In the genomic region with DNA sequence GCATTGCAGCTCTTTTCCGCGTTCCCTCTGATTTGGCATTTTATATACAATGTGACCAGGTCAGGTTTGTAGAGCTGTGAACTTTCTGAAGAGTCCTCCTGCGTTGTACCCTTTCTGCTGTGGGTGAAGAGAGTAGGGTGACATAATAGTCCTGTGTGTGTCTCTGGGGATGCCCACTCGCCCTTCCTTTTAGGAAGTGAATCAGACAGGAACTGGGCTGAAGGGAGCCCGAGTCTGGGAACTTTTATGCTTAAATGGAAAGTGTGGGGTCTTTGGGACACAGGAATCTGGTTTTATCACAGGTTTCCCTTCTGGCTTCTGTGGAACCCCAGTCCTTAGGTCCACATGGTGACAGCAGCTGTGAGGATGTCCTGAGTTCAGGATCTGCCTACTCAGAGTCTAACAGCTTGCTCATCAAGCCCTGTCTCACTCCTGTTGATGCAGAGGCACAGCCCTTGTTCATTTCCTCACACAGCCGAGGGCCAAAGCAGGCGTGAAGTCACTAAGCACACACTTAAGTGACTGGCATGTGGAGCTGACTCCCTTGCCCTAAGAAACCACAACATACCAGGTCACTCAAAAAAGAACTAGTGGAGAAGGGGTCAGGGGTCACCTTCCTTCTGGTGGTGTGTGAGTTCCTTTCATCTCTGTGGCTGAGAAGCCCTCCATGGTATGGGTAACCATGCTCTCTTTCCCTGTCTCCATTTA, we compare ENCODE assay signal across 18 mouse cellular contexts. TPM values are rescaled to one million over a fixed set of nuclear protein-coding genes. Genes with fewer than 3 reads are reported as not detected.
DNase-seq lines count a peak whose midpoint lies in the region; ATAC-seq and TF ChIP-seq lines count a peak whose summit lies in the region.
"Had no signal": no experiment of that assay in that cellular context is flagged by ENCODE, and none has a peak within 500 bp of the region (broad histone marks: within the 10 kb centered on the region; RNA-seq: fewer than 3 reads in every experiment).

No protein-coding gene starts in this region.

- WGBS in heart, embryonic 10.5 days, result 66% methylated on average over 7 of the region's 7 CpGs
- WGBS in heart, embryonic 11.5 days (ENCODE audit: insufficient replicate concordance), result 67% methylated on average over 7 of the region's 7 CpGs
- WGBS in lung, postnatal 0 days, result 53% methylated on average over 7 of the region's 7 CpGs

- ATAC-seq in heart, embryonic 11.5 days (replicated peaks; ENCODE audit: insufficient number of reproducible peaks, low FRiP score, low TSS enrichment), result no peak
- peak; percentile 87 for ATAC-seq in lung, postnatal 0 days
- ATAC-seq: hindbrain, embryonic 16.5 days; midbrain, embryonic 16.5 days had no signal

- H3K4me2 ChIP-seq in heart, embryonic 11.5 days, result no peak overlapping the region
- H3K4me2 ChIP-seq in lung, postnatal 0 days (replicated peaks; ENCODE audit: low read depth, low read length), result no peak overlapping the region
- H3K4me2 ChIP-seq: lung, embryonic 15.5 days had no signal

- H3K4me1 ChIP-seq in heart, embryonic 10.5 days, result peaks cover 50% of the 10 kb centered on the region
- peaks cover 38% of the 10 kb centered on the region for H3K4me1 ChIP-seq in heart, embryonic 11.5 days (ENCODE audit: control insufficient read depth, insufficient read depth, low read length)
- H3K4me1 ChIP-seq in E14TG2a.4 (replicated peaks; ENCODE audit: low read depth, low read length), result peaks cover 81% of the 10 kb centered on the region
- H3K4me1 ChIP-seq in lung, postnatal 0 days (ENCODE audit: insufficient read depth, low read depth, low read length), result peaks cover 25% of the 10 kb centered on the region; the same call in 1 of the 2 replicates

- DNase-seq in heart, embryonic 10.5 days (ENCODE audit: low spot score), result no peak
- no peak for DNase-seq in layer of hippocampus, adult 2 months (ENCODE audit: low spot score in 2 of 2)
- no peak for DNase-seq in layer of hippocampus, adult 11-12 months (ENCODE audit: low spot score)
- DNase-seq in lung, postnatal 0 days (ENCODE audit: low spot score), result peak; percentile 79
- no peak for DNase-seq in left cerebral cortex, postnatal 14 days (ENCODE audit: low spot score in 2 of 2)
- no peak for DNase-seq in spleen, postnatal 14 days (ENCODE audit: low spot score in 2 of 2)
- DNase-seq: B cell, adult 2 months; cerebellum, adult 11 months; cerebellum, postnatal 36 days; gastrocnemius, postnatal 36 days; layer of hippocampus, adult 9-11 months; left cerebral cortex, postnatal 4 days; thymus, postnatal 25 days had no signal

- no peaks in the 10 kb centered on the region for H3K9me3 ChIP-seq in heart, embryonic 10.5 days
- no peaks in the 10 kb centered on the region for H3K9me3 ChIP-seq in heart, embryonic 11.5 days (replicated peaks; ENCODE audit: control insufficient read depth, low read length)
- no peaks in the 10 kb centered on the region for H3K9me3 ChIP-seq in E14TG2a.4 (ENCODE audit: low read length)
- H3K9me3 ChIP-seq in lung, postnatal 0 days (ENCODE audit: low read length), result no peaks in the 10 kb centered on the region
- H3K9me3 ChIP-seq: lung, embryonic 15.5 days had no signal

- intact Hi-C loops in left cerebral cortex, postnatal 14 days (cut with DNase I), result no loop called here

- H3K27ac ChIP-seq in heart, embryonic 10.5 days, result peak overlapping the region; percentile 12; the same call in 1 of the 2 replicates
- no peak overlapping the region for H3K27ac ChIP-seq in heart, embryonic 11.5 days (ENCODE audit: low read depth, low read length)
- 0 out of 2 replicates have a peak overlapping the region, but pooled peaks have one; percentile 3 for H3K27ac ChIP-seq in layer of hippocampus, adult 2 months
- peak overlapping the region; percentile 79 for H3K27ac ChIP-seq in lung, postnatal 0 days (ENCODE audit: low read length)
- H3K27ac ChIP-seq: lung, embryonic 15.5 days had no signal

- no peak overlapping the region for H3K4me3 ChIP-seq in heart, embryonic 10.5 days
- H3K4me3 ChIP-seq in heart, embryonic 11.5 days (ENCODE audit: low read depth, low read length), result no peak overlapping the region
- H3K4me3 ChIP-seq in layer of hippocampus, adult 2 months, result no peak overlapping the region
- H3K4me3 ChIP-seq in E14TG2a.4 (replicated peaks; ENCODE audit: low read length), result 0 out of 2 replicates have a peak overlapping the region, but pooled peaks have one; percentile 8
- no peak overlapping the region for H3K4me3 ChIP-seq in lung, postnatal 0 days (ENCODE audit: low read depth, low read length)
- H3K4me3 ChIP-seq: lung, embryonic 15.5 days had no signal

- TF ChIP-seq CTCF in layer of hippocampus, adult 2 months (conservative IDR thresholded peaks at IDR 0.05), result no peak
- TF ChIP-seq CTCF in E14TG2a.4 (conservative IDR thresholded peaks at IDR 0.05; ENCODE audit: low read length), result no peak
- TF ChIP-seq CTCF in lung, postnatal 0 days (IDR thresholded peaks at IDR 0.05), result no peak

- peak; percentile 38; the same call in 1 of the 2 replicates for TF ChIP-seq EP300 in lung, postnatal 0 days (IDR thresholded peaks at IDR 0.05)

- H3K27me3 ChIP-seq in heart, embryonic 10.5 days (ENCODE audit: insufficient read depth, poor library complexity, severe bottlenecking), result no peaks in the 10 kb centered on the region
- H3K27me3 ChIP-seq in heart, embryonic 11.5 days (ENCODE audit: control insufficient read depth, insufficient read depth, low read length), result no peaks in the 10 kb centered on the region
- no peaks in the 10 kb centered on the region for H3K27me3 ChIP-seq in E14TG2a.4 (ENCODE audit: insufficient read depth, low read length)
- H3K27me3 ChIP-seq in lung, postnatal 0 days (replicated peaks; ENCODE audit: insufficient read depth, low read length), result no peaks in the 10 kb centered on the region
- H3K27me3 ChIP-seq: lung, embryonic 15.5 days had no signal

- peaks cover 12% of the 10 kb centered on the region for H3K36me3 ChIP-seq in heart, embryonic 10.5 days
- no peaks in the 10 kb centered on the region for H3K36me3 ChIP-seq in heart, embryonic 11.5 days (ENCODE audit: control insufficient read depth, insufficient read depth, low read length)
- H3K36me3 ChIP-seq in E14TG2a.4 (ENCODE audit: insufficient read depth, low read length), result peaks cover 9% of the 10 kb centered on the region
- no peaks in the 10 kb centered on the region for H3K36me3 ChIP-seq in lung, postnatal 0 days (ENCODE audit: insufficient read depth, low read length)

- H3K9ac ChIP-seq in heart, embryonic 11.5 days (ENCODE audit: low read depth, low read length), result no peak overlapping the region
- H3K9ac ChIP-seq in lung, postnatal 0 days (replicated peaks; ENCODE audit: low read depth), result no peak overlapping the region
- H3K9ac ChIP-seq: lung, embryonic 15.5 days had no signal

RNA-seq across cellular contexts. Expression of a gene that starts 8.3 kb away (rescaled TPM):
- 96.2 and 131 TPM in 2 replicates for polyA plus RNA-seq in heart, embryonic 10.5 days (2016; fragmentation: Nextera tagmentation; extraction: Ambion mirVana)
- polyA plus RNA-seq in heart, embryonic 11.5 days (2014; fragmentation: Nextera tagmentation; extraction: Ambion mirVana), result 96.8 and 112 TPM in 2 replicates
- total RNA-seq in layer of hippocampus, adult 2 months (2021), result 100 to 1,000 TPM; 211 to 212 TPM
- 75.6 and 76.7 TPM in 2 replicates for polyA plus RNA-seq in lung, postnatal 0 days (2015; fragmentation: Nextera tagmentation; extraction: Ambion mirVana)
- total RNA-seq in left cerebral cortex, postnatal 14 days (2021), result 100 to 1,000 TPM; 198 to 203 TPM

RNA-seq across cellular contexts. Expression of a gene that starts 14.2 kb away (rescaled TPM):
- polyA plus RNA-seq in heart, embryonic 10.5 days (2016; fragmentation: Nextera tagmentation; extraction: Ambion mirVana), result 29.8 and 31.4 TPM in 2 replicates
- polyA plus RNA-seq in heart, embryonic 11.5 days (2014; fragmentation: Nextera tagmentation; extraction: Ambion mirVana), result 27.4 and 28.8 TPM in 2 replicates
- 10 to 100 TPM; 95.8 to 96.4 TPM for total RNA-seq in layer of hippocampus, adult 2 months (2021)
- polyA plus RNA-seq in lung, postnatal 0 days (2015; fragmentation: Nextera tagmentation; extraction: Ambion mirVana), result 33.7 and 39.5 TPM in 2 replicates
- total RNA-seq in left cerebral cortex, postnatal 14 days (2021), result 10 to 100 TPM; 81.6 to 86.7 TPM

RNA-seq across cellular contexts. Expression of a gene that starts 44.2 kb away (rescaled TPM):
- polyA plus RNA-seq in heart, embryonic 10.5 days (2016; fragmentation: Nextera tagmentation; extraction: Ambion mirVana), result 111 and 125 TPM in 2 replicates
- polyA plus RNA-seq in heart, embryonic 11.5 days (2014; fragmentation: Nextera tagmentation; extraction: Ambion mirVana), result 102 and 106 TPM in 2 replicates
- total RNA-seq in layer of hippocampus, adult 2 months (2021), result 10 to 100 TPM; 79.1 to 79.6 TPM
- 87.6 and 92.0 TPM in 2 replicates for polyA plus RNA-seq in lung, postnatal 0 days (2015; fragmentation: Nextera tagmentation; extraction: Ambion mirVana)
- total RNA-seq in left cerebral cortex, postnatal 14 days (2021), result 10 to 100 TPM; 66.7 to 70.3 TPM

RNA-seq across cellular contexts. Expression of a gene that starts 59.1 kb away (rescaled TPM):
- polyA plus RNA-seq in heart, embryonic 10.5 days (2016; fragmentation: Nextera tagmentation; extraction: Ambion mirVana), result 0.44 and 0.59 TPM in 2 replicates
- polyA plus RNA-seq in heart, embryonic 11.5 days (2014; fragmentation: Nextera tagmentation; extraction: Ambion mirVana), result 0.25 and 0.79 TPM in 2 replicates
- not detected for total RNA-seq in layer of hippocampus, adult 2 months (2021)
- 2.2 and 2.4 TPM in 2 replicates for polyA plus RNA-seq in lung, postnatal 0 days (2015; fragmentation: Nextera tagmentation; extraction: Ambion mirVana)
- total RNA-seq in left cerebral cortex, postnatal 14 days (2021), result not detected
- total RNA-seq: gastrocnemius, postnatal 36 days; left cerebral cortex, postnatal 4 days had no signal
